Mouse (Mus musculus) heart, postnatal 10 days (tissue): ENCODE results near the gene Slc25a36. TPM values are rescaled to one million over a fixed set of nuclear protein-coding genes. Genes with fewer than 3 reads are reported as not detected.

Experiments
- DNase-seq, 2 experiments: peaks; one replicate each; pipeline ENCODE4 v3.0.0; 2021
- intact Hi-C: fragments of 180-260 bp; cut with DNase I; formaldehyde crosslinking; loops from one replicate; pipeline ENCODE4 v1.15.1; 2025
- total RNA-seq, 2 experiments: library from RNA; stranded (reverse); gene quantifications; 2 replicates each; pipeline ENCODE4 v1.2.3; 2021

Gene Slc25a36
- total RNA-seq, 2 experiments from 2014 or later: 38.6 to 42.3 TPM

DNA sequence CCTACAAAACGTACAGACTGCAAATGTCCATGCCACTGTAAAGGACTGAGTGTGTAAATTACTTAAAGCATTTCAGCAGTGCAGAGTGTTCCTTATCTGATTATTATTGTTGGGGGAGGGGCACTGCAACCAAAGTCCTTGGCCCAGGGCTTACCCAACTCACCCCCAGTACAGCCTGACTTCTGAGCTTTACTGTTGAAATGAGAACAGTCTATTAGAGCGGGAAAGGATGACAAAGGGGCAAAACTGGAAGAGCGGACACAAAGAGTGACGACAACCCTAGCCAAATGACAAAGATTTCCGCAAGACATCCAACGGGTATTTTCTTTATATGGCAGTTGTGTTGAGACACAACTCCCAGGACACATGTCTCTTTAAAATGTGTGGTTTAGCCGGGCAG, 1.3 kb upstream of the Slc25a36 start:
- intact Hi-C loops: no loop called here
- no peak for DNase-seq

DNA sequence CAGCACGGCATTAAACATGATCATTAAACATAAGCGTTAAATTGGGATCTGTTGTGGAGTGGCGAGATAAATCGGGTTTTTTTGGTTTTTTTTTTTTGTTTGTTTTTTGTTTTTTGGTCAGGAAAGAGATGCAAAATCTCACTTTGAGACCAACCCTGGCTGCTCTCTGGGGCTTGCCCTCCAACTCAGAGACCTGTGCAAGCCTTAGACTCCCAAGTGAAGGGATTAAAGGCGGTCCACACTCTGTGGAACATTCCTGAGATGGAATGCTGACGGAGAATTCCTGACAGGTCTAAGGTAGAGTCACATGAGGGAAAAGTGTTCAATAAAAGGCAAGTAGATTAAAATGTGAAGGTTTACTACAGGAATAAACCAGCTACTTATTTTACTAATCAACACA, 549 bp upstream of the Slc25a36 start:
- intact Hi-C loops: no loop called here

DNA sequence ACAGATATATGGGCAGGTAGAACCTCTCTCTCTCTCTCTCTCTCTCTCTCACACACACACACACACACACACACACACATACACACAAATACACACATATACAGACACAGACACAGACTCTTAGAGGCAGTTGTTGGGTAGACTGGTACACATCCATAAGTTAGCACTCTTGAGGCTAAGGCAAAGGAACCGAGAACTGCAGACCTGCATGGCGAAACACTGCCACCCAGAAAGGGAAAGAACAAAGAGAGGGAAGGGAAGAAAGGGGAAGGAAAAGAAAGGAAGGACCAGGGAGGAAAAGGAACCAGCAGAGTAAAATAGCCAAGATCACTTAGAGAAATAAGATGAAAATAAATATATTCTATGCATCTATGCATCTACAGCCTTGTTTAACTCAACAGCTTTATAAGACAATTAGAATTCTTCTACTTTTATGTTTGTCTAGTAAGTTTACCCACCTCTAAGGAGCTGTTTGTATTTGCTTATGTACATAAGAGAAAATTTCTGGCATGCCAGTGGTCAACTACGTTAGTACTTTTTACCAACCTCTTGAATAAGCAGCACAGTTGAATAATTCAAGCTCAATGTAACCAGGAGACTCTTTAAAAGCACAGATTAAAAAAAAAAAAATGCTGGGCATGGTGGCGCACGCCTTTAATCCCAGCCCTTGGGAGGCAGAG, 4.3 kb downstream of the Slc25a36 start:
- no peak for DNase-seq
- intact Hi-C loops: no loop called here

More for the DNA sequence above, 549 bp upstream of the Slc25a36 start:
- DNase-seq: no peak

DNA sequence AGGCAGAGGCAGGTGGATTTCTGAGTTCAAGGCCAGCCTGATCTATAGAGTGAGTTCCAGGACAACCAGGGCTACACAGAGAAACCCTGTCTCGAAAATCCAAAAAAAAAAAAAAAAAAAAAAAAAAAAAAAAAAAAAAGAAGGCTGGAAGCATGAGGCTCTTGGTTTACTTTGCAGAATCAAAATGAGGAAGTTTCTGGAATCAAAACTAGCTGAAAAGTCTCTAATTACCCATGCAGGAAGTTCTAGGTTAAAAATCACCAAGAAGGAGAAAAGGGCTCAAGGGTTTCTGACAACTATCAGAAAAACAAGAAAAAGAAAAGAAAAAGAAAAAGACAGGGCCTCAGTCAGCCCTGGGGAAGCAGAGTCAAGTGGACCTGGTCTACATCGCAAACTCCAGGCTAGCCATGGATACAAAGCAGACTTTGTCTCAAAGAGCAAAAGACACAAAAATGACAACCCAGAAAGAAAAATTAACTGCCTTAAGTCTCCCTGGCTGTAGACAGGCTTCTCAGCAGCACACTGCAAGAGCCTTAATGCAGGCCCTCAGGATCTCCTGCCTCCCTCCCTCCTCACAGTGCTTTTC, 5.5 kb downstream of the Slc25a36 start:
- intact Hi-C loops: no loop called here
- no peak for DNase-seq

DNA sequence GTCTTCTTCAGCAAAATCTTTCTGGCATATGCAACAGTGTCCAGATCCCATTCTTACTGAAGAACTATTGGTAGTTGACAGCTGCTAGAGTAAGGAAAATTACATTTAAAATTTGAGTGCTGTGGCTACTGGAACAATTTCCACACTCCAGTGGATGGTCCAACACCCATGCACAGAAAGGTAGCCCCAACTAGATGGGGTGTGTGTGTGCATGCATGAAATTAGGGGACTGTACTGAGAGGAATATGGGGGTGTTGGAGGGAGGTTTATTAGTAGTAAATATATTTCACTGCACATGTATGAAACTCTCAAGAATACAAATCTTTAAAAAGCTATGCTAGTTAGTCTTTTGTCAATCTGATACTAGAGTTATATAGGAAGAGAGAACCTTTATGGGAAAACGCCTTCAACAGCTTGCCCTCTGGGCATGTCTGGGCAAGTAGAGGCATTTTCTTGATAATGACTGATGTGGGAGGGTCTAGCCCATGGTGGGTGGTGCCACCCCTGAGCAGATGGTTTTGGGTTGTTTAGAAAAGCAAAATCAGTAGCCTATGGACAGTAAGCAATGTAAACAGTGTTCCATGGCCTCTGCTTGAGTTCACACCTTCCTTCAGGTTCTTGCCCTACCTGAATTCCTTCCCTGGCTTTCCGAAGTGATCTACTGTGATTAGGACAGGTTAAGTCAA, 7.4 kb downstream of the Slc25a36 start:
- intact Hi-C loops: no loop called here
- DNase-seq: no peak

DNA sequence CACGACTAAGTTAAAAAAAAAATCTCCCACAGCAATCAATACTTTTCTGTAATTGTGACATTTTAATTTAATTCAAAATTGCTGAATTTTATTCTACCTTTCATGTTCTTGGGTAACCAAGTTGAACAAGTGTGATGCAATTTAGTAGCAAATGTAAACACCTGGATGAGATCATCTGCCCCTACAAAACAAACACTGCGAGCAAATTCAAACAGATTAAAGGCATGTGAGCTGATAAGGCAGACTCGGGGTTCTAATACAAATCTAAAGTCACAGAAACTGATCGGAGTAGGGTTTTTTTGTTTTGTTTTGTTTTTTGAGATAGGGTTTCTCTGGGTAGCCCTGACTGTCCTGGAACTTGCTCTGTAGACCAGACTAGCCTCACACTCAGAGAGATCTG, 12.0 kb downstream of the Slc25a36 start:
- intact Hi-C loops: no loop called here
- DNase-seq: no peak

DNA sequence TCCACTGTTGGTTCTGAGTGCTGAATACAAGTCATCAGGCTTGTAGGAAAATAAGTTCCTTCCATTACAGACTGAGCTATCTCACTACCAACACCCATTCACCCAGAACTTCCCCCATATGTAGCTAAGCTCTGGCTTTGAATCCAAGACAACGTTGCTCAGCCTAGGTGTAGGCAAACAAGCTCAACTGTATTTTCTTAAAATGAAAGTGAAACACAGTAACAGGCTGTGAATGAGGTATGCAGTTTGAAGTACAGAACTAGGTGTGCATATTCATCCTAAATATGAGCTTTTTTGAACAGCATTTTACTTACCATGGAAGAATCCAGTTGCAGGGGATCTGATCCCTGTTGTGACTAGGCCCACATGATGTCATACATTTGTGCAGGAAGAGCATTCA, 14.8 kb downstream of the Slc25a36 start:
- no peak for DNase-seq
- intact Hi-C loops: no loop called here

DNA sequence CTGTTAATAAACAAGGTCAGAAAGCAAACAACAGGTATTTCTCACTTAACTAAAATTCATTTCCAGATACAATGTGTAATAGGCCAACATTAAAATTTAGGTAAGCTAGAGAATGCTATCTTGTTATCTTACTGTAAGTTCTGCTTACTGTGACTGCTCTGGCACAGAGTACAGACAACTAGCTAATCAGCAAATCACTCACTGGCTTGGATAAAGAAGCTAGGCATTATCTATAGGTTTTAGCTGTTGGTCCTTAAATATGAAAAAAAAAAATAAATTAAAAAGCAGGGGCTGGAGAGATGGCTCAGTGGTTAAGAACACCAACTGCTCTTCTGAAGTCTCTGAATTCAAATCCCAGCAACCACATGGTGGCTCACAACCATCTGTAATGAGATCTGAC, 23.1 kb downstream of the Slc25a36 start:
- no peak for DNase-seq
- intact Hi-C loops: no loop called here

DNA sequence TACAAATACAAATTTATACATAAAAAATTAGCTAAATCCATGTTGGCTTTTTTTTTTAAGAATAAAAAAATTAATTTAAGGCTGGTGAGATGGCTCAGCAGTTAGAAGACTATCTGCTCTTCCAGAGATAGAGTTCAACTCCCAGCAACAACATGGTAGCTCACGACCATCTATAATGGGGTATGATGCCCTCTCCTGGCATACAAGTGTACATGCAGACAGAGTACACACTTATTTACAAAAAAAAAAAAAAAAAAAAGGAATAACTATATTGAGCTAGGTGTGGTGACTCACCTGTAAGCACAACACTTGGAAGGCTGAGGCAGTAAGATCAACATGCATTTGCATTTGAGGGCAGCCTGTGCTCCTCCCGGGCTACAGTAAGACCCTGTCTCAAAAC, 26.3 kb downstream of the Slc25a36 start:
- intact Hi-C loops: no loop called here

DNA sequence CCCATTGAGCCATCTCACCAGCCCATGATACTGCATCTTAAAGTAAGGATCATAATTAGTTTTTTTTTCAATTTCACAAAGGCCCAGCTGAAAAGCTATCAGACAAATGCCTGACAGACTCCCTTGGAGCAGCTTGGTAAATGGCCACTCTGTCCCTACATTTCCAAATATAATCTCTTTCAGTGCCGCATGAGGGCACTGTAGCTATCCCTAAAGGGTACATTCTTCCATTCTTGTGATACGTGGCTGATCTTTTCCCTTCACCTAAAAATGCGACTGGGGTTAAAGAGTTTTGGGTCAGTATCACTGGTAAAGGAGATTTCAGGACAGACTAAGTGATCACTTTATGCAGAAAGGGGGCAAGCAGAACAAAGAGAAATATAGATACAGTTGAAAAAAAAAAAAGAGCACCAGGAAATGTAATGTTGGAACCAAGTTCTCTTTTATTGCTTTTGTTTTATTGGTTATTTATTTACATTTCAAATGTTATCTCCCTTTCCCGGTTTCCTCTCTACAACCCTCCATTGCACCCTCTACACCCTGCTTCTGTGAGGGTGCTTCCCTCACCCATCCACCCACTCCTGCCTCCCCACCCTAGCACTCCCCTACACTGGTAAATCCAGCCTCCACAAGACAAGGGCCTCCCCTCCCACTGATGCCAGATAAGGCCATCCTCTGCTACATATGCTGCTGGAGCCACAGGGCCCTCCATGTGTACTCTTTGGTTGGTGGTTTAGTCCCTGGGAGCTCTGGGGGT, 29.7 kb downstream of the Slc25a36 start:
- DNase-seq: no peak
- intact Hi-C loops: no loop called here

More for the DNA sequence above, 26.3 kb downstream of the Slc25a36 start:
- DNase-seq: no peak

DNA sequence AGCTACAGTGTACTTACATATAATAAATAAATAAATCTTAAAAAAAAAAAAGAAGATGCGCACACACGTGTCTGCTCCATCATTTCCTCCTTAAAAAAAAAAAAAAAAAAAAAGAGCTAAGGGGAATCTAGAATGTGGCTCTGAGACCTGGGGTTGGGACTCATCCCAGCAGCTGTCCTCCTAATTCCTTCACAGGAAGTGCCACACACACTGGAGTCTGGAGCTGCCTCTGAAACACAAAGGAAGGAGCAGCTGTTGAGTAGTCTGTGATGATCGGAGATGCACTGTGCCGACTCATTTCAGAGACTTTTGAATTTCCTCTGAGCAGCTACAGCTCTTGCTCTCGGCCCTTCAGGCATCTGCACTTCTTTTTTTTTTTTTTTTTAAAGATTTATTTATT, 41.0 kb downstream of the Slc25a36 start:
- no peak for DNase-seq
- intact Hi-C loops: loop anchor here (2.0 kb wide), 1 partner anchor 51 kb away; the partner anchor contains the start of gene Spsb4

DNA sequence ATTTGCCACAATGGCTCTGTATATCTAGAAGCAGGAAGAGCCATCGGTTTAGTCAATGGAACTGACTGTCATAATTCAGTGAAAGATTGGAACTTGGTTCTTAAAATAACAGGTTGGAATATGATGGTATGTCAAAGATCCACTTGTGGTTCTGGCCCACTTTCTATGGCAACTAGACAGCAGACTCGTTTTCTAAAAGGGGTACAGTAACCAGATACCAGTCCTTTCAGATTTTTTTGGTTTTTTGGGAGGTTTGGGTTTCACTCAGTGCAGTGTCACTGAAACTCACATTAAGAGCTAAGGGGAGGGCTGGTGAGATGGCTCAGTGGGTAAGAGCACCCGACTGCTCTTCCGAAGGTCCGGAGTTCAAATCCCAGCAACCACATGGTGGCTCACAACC, 41.5 kb downstream of the Slc25a36 start:
- DNase-seq: no peak
- intact Hi-C loops: loop anchor here (2.0 kb wide), 1 partner anchor 51 kb away; the partner anchor contains the start of gene Spsb4

DNA sequence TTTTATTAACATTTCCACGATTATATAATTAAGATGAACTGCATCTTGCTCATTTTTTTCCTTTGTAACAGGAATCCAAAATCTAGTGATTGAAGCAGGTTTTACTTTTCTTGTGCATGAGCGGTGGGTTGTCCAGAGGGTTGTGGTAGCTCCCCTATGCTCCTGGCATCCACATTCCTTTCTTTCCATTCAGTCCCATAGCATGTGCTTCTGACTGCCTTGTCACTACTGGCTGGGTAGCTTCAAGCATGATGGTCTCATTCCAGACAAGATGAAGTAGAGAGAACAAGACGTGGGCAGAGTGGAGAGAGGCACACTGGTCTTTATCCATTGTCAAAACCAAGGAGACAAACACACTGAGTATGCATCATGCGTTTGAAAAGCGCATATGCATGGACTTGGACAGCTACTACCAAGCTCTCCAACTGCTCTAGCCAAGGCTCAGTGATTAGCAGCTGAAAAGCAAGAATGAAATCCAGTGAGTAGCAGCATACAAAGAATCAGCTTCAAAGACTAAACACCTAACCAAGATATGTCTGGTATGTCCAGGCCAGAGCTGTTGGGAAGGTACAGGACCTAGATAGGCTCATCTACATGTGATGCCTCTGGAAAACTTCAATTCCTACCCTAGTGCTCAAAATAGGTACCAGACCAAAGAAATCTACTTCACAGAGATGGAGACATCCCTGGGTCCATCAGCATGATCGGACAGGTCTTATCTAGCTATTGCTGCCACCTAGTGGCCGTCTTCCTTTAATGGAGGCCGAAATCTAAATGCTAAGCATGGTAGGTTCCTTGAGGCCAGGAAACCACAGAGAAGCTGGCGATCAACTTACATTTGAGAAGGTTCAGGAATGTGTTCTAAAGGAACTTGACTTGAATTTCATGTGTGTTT, 42.5 kb downstream of the Slc25a36 start:
- intact Hi-C loops: loop anchor here (1.0 to 2.0 kb wide), 3 partner anchors 50 to 152 kb away; partner anchors contain the start of gene Spsb4
- peak; percentile 86 to 91 for DNase-seq

DNA sequence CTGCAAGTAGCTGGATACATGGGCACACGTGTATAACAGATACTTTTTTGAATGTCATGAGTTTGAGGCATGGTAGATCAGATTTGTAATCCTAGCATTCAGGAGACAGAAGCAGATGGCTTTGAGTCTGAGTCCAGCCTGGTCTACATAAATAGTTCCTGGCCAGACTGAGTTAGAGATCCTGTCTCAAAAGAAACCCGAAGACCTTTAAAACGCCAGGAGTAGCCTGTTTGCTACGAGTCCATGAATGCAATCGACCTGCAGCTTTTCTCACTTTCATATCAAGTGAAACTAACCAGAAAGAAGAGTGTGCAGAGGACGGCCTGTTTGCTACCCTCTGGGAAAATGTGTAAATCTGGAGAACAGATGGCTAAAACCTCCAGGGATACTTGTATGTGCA, 43.2 kb downstream of the Slc25a36 start:
- intact Hi-C loops: loop anchor here (1.0 to 2.0 kb wide), 3 partner anchors 49 to 151 kb away; partner anchors contain the start of gene Spsb4

DNA sequence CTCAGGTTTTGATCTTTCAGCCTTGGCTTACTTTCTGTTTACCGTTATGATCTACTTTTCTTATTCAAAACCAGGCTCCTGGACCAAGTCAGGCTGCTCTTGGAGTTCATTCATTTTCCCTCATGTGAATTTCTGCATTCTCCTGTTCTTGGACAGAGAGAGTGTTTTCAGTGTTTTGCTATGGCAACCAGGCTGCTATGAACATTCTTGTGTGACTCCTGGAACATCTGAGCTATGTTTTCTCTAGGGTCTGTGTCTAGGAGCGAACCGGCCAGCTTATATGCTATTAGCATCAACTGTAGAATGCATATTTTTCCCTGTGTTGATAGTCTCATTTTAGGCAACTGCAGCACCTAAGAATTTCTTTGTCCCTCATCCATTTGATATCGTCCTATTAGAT, 45.1 kb downstream of the Slc25a36 start:
- intact Hi-C loops: no loop called here
- peak in 1 of 2 experiments; percentile 29 for DNase-seq

More for the DNA sequence above, 43.2 kb downstream of the Slc25a36 start:
- DNase-seq: no peak

DNA sequence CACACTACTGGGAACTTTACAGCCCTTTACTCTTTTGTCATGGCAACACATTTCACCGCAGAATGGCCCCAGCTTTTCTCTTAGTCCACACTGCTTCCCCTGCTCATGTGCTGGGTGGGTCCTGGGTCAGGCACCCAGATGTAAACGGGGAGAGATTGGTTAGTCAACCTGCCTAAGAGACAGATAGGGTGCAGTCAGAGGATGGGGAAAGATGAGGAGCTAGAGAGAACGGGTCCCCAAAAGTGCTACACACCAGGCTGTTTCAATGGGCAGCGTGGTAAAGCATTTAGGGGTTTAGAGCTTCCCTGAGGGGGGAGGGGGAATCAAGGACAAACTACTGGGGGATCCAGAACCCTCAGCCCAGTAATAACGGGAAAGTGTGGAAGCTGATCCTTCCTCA, 45.7 kb downstream of the Slc25a36 start:
- intact Hi-C loops: no loop called here
- no peak for DNase-seq

DNA sequence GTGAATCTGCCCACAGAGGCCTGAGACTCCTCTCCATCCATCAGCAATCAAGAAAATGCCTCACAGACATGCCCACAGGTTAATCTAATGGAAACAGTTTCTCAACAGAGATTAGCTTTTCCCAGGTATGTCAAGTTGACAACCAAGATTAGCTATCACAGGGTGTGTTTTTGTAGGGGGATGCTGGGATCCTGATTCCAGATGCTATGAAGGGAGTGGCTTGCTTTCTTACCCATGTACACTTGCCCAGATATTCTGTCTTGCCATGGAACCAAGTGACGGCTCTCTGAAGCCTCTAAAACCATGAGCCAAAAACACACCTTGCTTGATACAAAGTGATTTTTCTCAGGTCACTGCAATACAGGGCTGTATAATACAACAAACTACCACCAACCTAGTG, 46.8 kb downstream of the Slc25a36 start:
- DNase-seq: no peak
- intact Hi-C loops: no loop called here

DNA sequence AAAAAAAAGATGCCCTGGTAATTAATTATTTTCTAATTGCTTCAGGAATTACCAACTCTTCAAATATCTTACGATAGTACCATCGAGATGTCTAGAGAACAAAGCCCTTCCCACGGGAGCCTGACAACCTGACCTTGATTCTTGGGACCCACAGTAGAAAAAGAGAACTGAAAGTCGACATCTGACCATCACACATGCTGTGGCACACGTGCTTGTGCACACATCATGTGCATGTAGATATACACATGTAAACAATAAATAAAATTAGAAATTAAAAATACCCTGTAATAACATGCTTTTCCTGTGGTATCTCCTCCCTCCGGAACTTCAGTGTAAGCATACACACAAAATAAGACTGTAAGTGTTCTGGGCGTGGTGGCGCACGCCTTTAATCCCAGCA, 49.3 kb downstream of the Slc25a36 start:
- no peak for DNase-seq
- intact Hi-C loops: no loop called here

DNA sequence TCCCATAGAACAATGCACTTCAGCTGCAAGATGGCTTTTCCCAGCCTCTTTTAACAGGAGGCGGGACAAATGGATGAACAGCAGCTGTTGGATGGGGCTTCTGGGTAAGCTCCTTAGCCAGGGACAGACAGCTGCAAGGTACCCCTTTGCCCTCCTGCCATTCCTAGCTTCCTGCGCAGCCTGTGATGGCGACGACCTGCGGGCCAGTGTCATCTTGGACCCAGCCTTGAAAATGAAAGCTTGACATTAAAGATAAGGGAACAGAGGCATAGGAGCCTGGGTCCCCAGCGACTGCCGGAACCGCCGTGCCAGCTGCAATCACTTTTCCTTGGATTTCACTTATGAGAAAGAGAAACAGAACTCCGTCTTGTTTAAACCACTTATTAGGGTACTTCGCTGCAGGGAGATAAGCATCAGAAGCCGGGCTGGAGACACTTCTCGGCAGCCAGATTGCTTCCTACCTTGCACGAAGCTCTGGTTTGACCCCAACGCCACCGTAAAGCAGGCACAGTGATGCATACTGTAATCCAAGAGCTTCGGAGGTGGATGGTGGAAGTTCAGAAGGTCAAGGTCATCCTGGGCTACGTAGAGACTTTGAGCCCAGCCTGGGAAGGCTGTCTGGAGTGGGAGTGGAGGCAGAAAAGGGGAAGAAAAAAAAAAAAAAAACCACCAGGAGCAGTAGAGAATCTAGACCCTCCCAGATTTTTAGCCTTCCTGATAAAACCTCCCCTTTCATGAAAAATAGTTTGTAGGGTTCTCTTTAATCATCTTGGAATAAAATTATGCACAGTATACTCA, 54.2 kb downstream of the Slc25a36 start:
- peak; percentile 23 to 40 for DNase-seq

More for the DNA sequence above, 54.2 kb downstream of the Slc25a36 start:
- intact Hi-C loops: no loop called here
